Mouse (Mus musculus): Measurements from ENCODE around the gene Hic1. TPM values are rescaled to one million over a fixed set of nuclear protein-coding genes. Genes with fewer than 3 reads are reported as not detected.

Gene Hic1
- polyA plus RNA-seq, 1 experiment from 2014 or later, result 26.9 TPM

DNA sequence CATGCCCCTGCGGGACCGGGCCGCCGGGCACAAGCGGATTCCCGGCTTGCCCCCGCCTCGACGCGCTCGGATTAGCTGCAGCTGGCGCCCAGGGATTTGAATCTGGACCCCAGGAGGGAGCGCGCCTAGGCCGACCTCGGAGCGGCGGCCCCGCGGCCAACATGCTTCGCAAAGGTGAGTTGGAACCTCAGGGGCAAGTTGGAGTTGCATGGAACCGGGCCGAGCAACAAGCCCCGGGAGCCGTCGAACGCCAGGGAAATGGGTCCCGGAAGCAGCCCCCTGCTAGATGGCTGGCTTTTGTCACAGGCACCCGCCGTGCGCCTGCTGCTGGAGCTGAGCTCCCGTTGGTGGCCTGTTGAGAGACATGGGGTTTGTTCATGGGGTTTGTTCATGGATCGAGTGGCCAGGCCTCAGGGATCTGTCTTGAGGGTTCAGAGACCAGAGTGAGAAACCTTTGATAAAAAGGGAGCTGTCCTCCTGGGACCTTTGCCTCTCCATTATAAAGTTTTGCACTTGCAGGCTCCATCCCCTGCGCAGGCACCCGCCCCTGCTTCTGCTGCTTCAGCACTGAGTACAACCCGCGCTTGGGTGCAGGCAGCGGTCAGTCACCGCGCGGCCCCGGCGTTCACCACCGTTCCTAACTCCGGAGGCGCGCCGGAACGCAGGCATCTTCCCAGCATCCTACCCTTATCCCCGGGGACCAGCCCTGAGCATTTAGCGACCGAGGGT, 25.0 kb upstream of the Hic1 start:
- WGBS, result under 1% methylated on average over 52 of the region's 52 CpGs
- Histone ChIP-seq H3K4me3 (replicated peaks; ENCODE audit: low read depth, low read length) (peak overlapping the region; percentile 55), H3K9me3 (replicated peaks; ENCODE audit: low read length) (no peaks in the 10 kb centered on the region), H3K4me2 (ENCODE audit: low read length) (peak overlapping the region; percentile 92), H3K9ac (ENCODE audit: low read depth, low read length) (peak overlapping the region; percentile 50; the same call in 1 of the 2 replicates), H3K27ac (no peak overlapping the region), H3K4me1 (replicated peaks; ENCODE audit: insufficient read depth, low read length) (peaks cover 21% of the 10 kb centered on the region; the same call in 1 of the 2 replicates), H3K27me3 (ENCODE audit: insufficient read depth, low read length) (peaks cover 24% of the 10 kb centered on the region), H3K36me3 (ENCODE audit: insufficient read depth, low read length) (no peaks in the 10 kb centered on the region)
- no peak for TF ChIP-seq CTCF (IDR thresholded peaks at IDR 0.05; ENCODE audit: low read depth)
- peak; percentile 28 for DNase-seq (ENCODE audit: low spot score)
- ATAC-seq (replicated peaks; ENCODE audit: low FRiP score, low read depth), result no peak

DNA sequence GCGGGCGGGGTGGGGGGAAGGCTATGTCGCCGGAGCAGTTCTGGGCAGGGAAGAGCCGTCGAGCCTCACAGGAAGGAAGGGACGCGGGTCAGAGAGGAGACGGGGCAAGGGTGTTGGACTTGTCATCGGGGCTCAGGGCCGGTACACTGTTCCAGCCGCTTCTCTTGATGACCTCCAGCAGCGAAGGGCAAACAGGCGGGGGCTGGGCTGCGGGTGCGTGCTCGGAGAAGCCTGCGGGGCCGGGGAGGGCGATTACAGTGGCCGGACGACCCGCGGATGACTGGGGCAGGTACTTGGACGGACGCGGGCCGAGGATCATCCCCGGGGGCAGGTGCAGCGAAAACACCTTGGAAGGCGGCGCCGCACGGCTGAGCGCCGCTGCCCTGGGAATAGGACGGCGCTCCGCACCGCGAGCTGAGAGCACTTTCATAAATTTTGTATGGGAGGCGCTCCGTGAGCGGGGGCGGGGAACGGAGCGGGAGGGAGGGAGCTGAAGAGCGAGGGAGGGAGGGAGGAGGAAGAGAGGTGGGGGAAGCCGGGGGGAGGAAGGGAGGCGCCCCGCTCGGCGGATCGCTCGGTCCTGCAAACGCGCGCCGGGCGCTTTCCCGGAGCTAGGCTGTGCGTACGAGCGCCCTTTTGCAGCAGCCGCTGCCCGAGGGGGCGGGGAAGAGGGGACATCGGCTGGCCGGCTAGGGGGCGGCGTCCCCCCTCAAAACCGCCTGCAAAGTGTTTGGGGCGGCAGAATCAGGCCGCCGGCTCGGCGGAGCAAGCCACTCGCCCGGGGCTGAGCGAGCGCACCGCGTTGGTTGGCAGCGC, 24.1 kb upstream of the Hic1 start, which contains the start of gene Rtn4rl1:
Gene Rtn4rl1, plus strand, starts transcription at position 528 of the 816 bp plus-strand sequence.
- DNase-seq (ENCODE audit: low spot score), result peak; percentile 56
- Histone ChIP-seq H3K27ac (no peak within 1 kb of the TSS), H3K27me3 (ENCODE audit: insufficient read depth, low read length) (peaks cover 24% of the 10 kb centered on the region), H3K36me3 (ENCODE audit: insufficient read depth, low read length) (no peaks in the 10 kb centered on the region), H3K9ac (ENCODE audit: low read depth, low read length) (peak within 1 kb of the TSS; percentile 50; the same call in 1 of the 2 replicates), H3K4me1 (replicated peaks; ENCODE audit: insufficient read depth, low read length) (peaks cover 23% of the 10 kb centered on the region; the same call in 1 of the 2 replicates), H3K4me3 (replicated peaks; ENCODE audit: low read depth, low read length) (peak within 1 kb of the TSS; percentile 55), H3K9me3 (replicated peaks; ENCODE audit: low read length) (no peaks in the 10 kb centered on the region), H3K4me2 (ENCODE audit: low read length) (peak within 1 kb of the TSS; percentile 92)
- under 1% methylated on average over 67 of the region's 84 CpGs for WGBS
- no peak; the same call in 1 of the 2 replicates for ATAC-seq (replicated peaks; ENCODE audit: low FRiP score, low read depth)
- 0 out of 2 replicates have a peak, but pooled peaks have one; percentile 3 for TF ChIP-seq CTCF (IDR thresholded peaks at IDR 0.05; ENCODE audit: low read depth)

DNA sequence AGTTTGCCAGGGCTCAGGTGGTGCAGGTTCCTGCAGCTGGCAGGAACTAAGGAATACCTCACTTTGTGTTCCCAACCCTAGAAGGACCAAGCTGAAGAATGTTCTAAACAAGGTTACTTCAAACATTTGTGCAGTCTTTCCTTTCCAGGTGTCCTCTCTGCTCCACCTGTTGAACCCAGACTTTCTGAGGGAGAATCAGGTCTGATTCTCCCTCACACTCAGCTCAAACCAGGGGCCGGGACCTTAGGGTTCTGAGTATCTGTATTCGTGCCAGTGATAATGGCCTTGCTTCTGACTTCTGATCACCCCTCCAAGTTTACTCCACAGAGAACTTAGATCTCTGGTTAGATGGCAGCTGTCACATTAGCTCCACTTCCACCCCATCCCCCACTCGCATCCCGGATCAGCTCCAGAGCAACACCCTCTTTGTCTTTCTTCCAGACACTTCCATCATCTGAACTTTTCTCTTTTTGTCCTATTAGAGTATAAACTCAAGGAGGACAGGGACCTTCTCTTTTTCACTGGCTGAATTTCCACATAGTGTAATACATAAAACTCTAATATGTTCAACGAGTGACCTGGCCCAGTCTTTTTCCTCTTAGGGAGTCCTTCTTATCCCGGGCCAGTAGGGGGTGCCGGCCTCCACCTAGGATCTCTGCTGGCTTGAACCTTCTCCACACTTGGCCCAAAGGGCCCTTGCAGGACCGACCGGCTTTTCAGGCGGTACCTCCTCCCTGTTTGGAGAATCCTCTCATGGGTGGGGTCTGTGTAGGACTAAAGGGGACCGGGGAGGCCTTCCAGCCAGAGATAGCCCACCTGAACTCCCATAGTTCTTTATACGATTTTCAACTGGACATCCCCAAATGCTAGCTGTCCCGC, 23.3 kb upstream of the Hic1 start:
- Histone ChIP-seq H3K36me3 (ENCODE audit: insufficient read depth, low read length) (no peaks in the 10 kb centered on the region), H3K27ac (no peak overlapping the region), H3K4me3 (replicated peaks; ENCODE audit: low read depth, low read length) (peak overlapping the region; percentile 55; the same call in 1 of the 2 replicates), H3K27me3 (ENCODE audit: insufficient read depth, low read length) (peaks cover 24% of the 10 kb centered on the region), H3K4me1 (replicated peaks; ENCODE audit: insufficient read depth, low read length) (peaks cover 23% of the 10 kb centered on the region; the same call in 1 of the 2 replicates), H3K9me3 (replicated peaks; ENCODE audit: low read length) (no peaks in the 10 kb centered on the region), H3K9ac (ENCODE audit: low read depth, low read length) (0 out of 2 replicates have a peak overlapping the region, but pooled peaks have one; percentile 50), H3K4me2 (ENCODE audit: low read length) (peak overlapping the region; percentile 92)
- 26% methylated on average over 13 of the region's 13 CpGs for WGBS
- peak; percentile 95 for DNase-seq (ENCODE audit: low spot score)
- peak; percentile 90 for TF ChIP-seq CTCF (IDR thresholded peaks at IDR 0.05; ENCODE audit: low read depth)
- peak; percentile 44 for ATAC-seq (replicated peaks; ENCODE audit: low FRiP score, low read depth)

GRCm38 (mm10) chr11:75191841-75192240, 22.5 kb upstream of the Hic1 start:
- H3K36me3 ChIP-seq (ENCODE audit: insufficient read depth, low read length), result no peaks in the 10 kb centered on the region
- no peak overlapping the region for H3K27ac ChIP-seq
- ATAC-seq (replicated peaks; ENCODE audit: low FRiP score, low read depth) (no peak), DNase-seq (ENCODE audit: low spot score) (no peak)
- 71% methylated on average over 6 of the region's 6 CpGs for WGBS
- no peaks in the 10 kb centered on the region for H3K9me3 ChIP-seq (replicated peaks; ENCODE audit: low read length)
- H3K27me3 ChIP-seq (ENCODE audit: insufficient read depth, low read length), result peaks cover 24% of the 10 kb centered on the region
- no peak overlapping the region for H3K4me3 ChIP-seq (replicated peaks; ENCODE audit: low read depth, low read length)
- no peak overlapping the region for H3K9ac ChIP-seq (ENCODE audit: low read depth, low read length)
- TF ChIP-seq CTCF (IDR thresholded peaks at IDR 0.05; ENCODE audit: low read depth), result no peak
- no peak overlapping the region for H3K4me2 ChIP-seq (ENCODE audit: low read length)
- peaks cover 23% of the 10 kb centered on the region; the same call in 1 of the 2 replicates for H3K4me1 ChIP-seq (replicated peaks; ENCODE audit: insufficient read depth, low read length)

DNA sequence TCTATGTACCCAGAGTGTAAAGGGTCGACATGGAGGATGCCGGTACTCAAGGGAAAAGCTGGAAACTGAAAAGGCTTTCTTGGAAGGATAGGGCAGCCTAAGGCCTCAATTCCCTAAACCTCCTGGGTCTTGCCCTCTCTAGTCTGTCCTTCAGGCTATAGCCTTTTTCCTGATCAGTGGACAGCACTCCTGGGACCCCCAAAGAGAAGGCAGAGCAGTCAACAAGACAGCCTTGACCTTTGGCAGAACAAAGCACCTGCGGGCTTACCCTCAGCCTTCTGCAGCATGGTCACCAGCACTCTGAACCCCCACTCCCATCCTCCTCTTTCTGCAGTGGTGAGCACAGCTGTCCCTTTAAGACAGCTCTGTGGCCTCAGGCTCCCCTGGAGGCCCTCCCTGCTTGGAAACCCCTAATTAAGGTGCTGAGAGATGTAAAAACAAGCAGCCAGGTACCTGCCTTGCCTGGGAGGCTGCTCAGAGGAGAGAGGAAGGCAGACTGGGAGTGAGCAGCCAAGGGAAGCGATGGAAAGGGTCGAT, 21.7 kb upstream of the Hic1 start, which contains the start of gene Dph1:
Gene Dph1, minus strand, starts transcription at position 337 of the 537 bp plus-strand sequence.
- H3K9me3 ChIP-seq (replicated peaks; ENCODE audit: low read length), result no peaks in the 10 kb centered on the region
- 51% methylated on average over 5 of the region's 5 CpGs for WGBS
- H3K4me3 ChIP-seq (replicated peaks; ENCODE audit: low read depth, low read length), result peak within 1 kb of the TSS; percentile 85
- no peak for ATAC-seq (replicated peaks; ENCODE audit: low FRiP score, low read depth)
- H3K27ac ChIP-seq, result peak within 1 kb of the TSS; percentile 25; the same call in 1 of the 2 replicates
- no peak for DNase-seq (ENCODE audit: low spot score)
- H3K27me3 ChIP-seq (ENCODE audit: insufficient read depth, low read length), result peaks cover 19% of the 10 kb centered on the region
- TF ChIP-seq CTCF (IDR thresholded peaks at IDR 0.05; ENCODE audit: low read depth), result no peak
- H3K9ac ChIP-seq (ENCODE audit: low read depth, low read length), result peak within 1 kb of the TSS; percentile 69
- H3K36me3 ChIP-seq (ENCODE audit: insufficient read depth, low read length), result no peaks in the 10 kb centered on the region
- peak within 1 kb of the TSS; percentile 90 for H3K4me2 ChIP-seq (ENCODE audit: low read length)
- H3K4me1 ChIP-seq (replicated peaks; ENCODE audit: insufficient read depth, low read length), result peaks cover 23% of the 10 kb centered on the region; the same call in 1 of the 2 replicates
